Mouse (Mus musculus): Measurements from ENCODE around the gene Tex48. TPM values are rescaled to one million over a fixed set of nuclear protein-coding genes. Genes with fewer than 3 reads are reported as not detected.

The Tex48 gene
- total RNA-seq, 2 experiments from 2014 or later, result not detected

GRCm38 (mm10) chr4:63558407-63559081 is 63.7 kb downstream of the Tex48 start, which contains the start of gene Tmem268:
Gene Tmem268, plus strand, starts transcription at chr4:63558781.
- intact Hi-C loops (cut with DNase I), result no loop called here
- DNase-seq (ENCODE audit: extremely low spot score in 1 of 2, low spot score in 2 of 2), result peak in 1 of 2 experiments; percentile 85

- DNase-seq (ENCODE audit: extremely low spot score in 1 of 2, low spot score in 2 of 2), result peak in 1 of 2 experiments; percentile 45
- intact Hi-C loops (cut with DNase I), result no loop called here
Observed at GRCm38 (mm10) chr4:63557124-63558059, 64.8 kb downstream of the Tex48 start.

Other genes starting within 250 kb of the Tex48 start
- 1 to 10 TPM; 3.4 to 4.8 TPM for gene Akna, start 219.1 kb downstream of the Tex48 start, total RNA-seq (2021)
- 10 to 100 TPM; 41.7 to 45.8 TPM for gene Whrn, start 126.4 kb downstream of the Tex48 start, total RNA-seq (2021)
- gene Atp6v1g1, start 77.7 kb downstream of the Tex48 start, total RNA-seq (2021), result 100 to 1,000 TPM; 132 to 141 TPM
- 1 to 10 TPM; 7.8 to 8.4 TPM for gene Tmem268, start 63.6 kb downstream of the Tex48 start, total RNA-seq (2021)
- not detected for gene Gm11213, start 17.2 kb downstream of the Tex48 start, total RNA-seq (2021)
- not detected for gene Gm11214, start 41.0 kb upstream of the Tex48 start, total RNA-seq (2021)
- under 1 TPM; 0.17 to 0.32 TPM for gene Tnfsf15, start 122.7 kb upstream of the Tex48 start, total RNA-seq (2021)
- gene Tnfsf8, start 238.9 kb upstream of the Tex48 start, total RNA-seq (2021), result not detected